Mouse (Mus musculus) liver, adult (tissue): ENCODE data around the gene Noxa1.

Source experiments
- GATA4 ChIP-seq: IDR thresholded peaks from 2 replicates; pipeline ENCODE4 v1.6.1; 2014; ENCODE audit warnings: mild to moderate bottlenecking, low read length; ENCODE audit not compliant: insufficient replicate concordance

Noxa1 gene

DNA sequence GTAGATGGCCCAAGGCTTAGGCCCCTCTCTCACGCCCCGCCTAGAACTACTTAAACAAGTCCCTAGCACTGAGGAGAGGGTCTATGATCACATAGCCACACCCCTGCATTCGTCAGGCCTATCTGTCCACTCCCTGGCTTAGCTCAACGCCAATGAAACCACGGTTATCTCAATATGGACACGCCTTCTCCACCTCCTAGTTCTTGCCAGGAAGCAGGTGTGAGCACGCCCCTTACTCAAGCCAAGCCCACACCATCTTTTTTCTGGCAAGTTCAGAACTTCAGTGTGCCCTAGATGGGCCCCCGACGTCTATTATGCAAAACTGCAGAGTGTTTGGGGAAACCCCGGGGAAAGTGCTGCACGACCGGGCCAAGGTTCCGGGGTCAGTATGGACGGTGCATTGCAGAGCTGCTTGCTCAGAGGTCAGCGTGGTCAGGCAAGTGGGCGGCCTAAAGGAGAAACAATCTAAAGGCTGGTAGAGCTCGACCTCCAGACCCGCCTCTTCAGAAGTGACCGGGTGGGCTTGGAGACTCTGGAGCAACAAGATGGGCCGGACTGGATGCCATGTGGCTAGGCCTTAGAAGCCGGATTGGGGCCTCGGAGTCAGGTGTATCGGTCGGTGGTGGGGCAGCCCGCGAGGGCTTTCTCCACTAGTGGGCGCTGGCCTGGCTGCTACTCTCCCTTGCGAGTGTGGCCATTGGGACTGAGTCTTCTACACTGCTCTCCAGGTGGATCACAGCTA, at the start of gene Noxa1:
TSS of gene Noxa1 (minus strand) at position 41 of the 742 bp plus-strand sequence.
- TF ChIP-seq GATA4: no peak

- no peak for TF ChIP-seq GATA4
These were observed 47.0 kb upstream of the Noxa1 start for GRCm38 (mm10) chr2:25141921-25142320.

GRCm38 (mm10) chr2:25141185-25141584, 46.2 kb upstream of the Noxa1 start:
- no peak for TF ChIP-seq GATA4

GRCm38 (mm10) chr2:25137832-25138231, 42.9 kb upstream of the Noxa1 start:
- TF ChIP-seq GATA4: peak; percentile 43; the same call in 1 of the 2 replicates

DNA sequence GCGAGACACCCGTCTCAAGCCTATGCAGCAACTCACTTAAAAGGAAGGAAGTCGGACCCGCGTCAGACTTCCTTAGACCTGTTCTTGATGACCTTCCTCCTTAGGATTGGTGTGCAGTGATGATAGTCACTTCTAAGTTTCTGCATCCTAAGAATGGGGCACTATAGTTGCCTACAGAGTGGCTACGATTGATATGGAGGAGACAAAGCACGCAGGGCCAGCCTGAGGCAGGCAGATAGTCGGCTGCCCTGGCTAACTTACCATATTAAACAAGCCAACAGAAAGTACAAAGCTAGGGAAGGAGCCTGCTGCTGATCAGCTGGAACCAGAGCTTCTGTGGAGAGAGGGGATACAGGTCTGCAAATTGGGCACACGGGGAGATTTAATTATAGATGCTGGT, 36.7 kb upstream of the Noxa1 start:
- TF ChIP-seq GATA4: no peak

- no peak for TF ChIP-seq GATA4
These were observed 33.1 kb upstream of the Noxa1 start for GRCm38 (mm10) chr2:25128072-25128471.

- TF ChIP-seq GATA4: no peak
These were observed 32.3 kb upstream of the Noxa1 start for GRCm38 (mm10) chr2:25127206-25127605.

GRCm38 (mm10) chr2:25126011-25127010, 31.4 kb upstream of the Noxa1 start:
- no peak for TF ChIP-seq GATA4

GRCm38 (mm10) chr2:25125146-25125545, 30.2 kb upstream of the Noxa1 start:
- TF ChIP-seq GATA4: no peak

DNA sequence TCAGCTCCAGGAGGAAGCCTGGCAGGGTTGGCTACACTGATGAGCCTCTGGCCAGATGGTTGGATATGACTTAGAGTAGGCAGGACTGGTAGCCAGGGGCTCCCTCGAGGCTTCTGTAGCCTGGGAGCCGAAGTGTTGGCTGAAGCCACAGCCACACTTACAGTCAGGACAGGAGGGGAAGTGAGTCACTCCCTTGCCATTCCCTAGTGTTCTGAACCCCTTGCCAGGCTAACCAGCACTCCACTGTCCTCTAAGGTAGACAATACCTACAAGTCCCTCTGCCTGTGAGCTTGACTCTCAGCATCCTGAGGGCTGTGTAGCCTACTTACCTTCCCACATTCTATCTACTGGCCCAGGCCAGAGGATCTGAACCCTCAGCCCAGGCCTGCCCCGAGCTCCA, 29.5 kb upstream of the Noxa1 start:
- TF ChIP-seq GATA4: no peak

GRCm38 (mm10) chr2:25123527-25123926, 28.6 kb upstream of the Noxa1 start:
- no peak for TF ChIP-seq GATA4

- TF ChIP-seq GATA4: no peak
These were observed 27.7 kb upstream of the Noxa1 start for GRCm38 (mm10) chr2:25122666-25123065.

GRCm38 (mm10) chr2:25120963-25121362, 26.0 kb upstream of the Noxa1 start:
- no peak for TF ChIP-seq GATA4

DNA sequence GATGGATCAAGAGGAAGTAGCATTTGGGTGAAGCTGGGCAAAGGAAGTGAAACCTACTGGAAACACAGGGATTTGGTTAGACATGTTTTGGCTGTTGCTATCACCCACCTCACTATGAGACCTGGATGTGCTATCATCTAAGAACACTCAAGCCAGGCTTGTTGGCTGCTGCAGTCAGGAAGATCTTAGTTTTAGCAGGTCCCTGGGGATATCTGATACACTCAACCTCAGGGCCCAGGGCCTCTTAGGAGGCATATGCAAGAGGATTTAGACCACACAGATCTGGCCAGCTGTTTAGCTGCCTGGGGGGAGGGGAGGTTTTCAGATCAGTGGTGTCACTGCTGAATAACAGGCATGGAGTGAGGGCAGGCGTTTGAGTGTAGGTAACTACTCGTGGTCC, 20.5 kb upstream of the Noxa1 start:
- TF ChIP-seq GATA4: no peak

DNA sequence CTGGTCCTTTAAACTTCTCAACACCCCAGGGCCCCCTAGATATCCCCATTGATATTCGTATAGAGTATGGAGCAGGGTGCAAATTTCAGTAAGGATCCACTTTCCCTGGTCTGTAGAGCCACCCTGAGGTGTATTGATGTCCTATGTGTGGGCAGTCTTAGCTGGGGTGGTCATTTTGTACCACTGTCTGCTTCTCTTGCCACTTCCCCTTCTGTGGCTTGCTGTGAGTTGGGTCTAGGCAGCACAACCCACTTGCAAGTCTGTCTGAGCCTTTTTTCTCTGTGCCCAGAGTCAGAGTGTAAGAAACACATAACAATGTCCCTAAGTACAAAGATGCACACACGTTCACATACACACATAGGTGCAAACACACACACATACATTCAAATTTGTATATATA, 19.4 kb upstream of the Noxa1 start:
- TF ChIP-seq GATA4: no peak
